ENCODE assay signal across 8 mouse cellular contexts in genomic region chr16:54983759-54984218, GRCm38 (mm10).
A peak's percentile ranks its signal among the peaks of the same experiment; 100 is the strongest.
DNase-seq lines count a peak whose midpoint lies in the region; ATAC-seq and TF ChIP-seq lines count a peak whose summit lies in the region.

No protein-coding gene starts in this region.

- no peak overlapping the region for H3K9ac ChIP-seq in heart, adult 2 months (ENCODE audit: low read depth, low read length)
- no peak overlapping the region for H3K9ac ChIP-seq in embryonic facial prominence, embryonic 15.5 days
- no peak overlapping the region for H3K9ac ChIP-seq in hindbrain, embryonic 11.5 days (ENCODE audit: low read depth, low read length)

- WGBS in heart, adult 2 months = 4% methylated on average over 9 of the region's 9 CpGs
- WGBS in embryonic facial prominence, embryonic 15.5 days = 2% methylated on average over 9 of the region's 9 CpGs
- WGBS in hindbrain, embryonic 11.5 days = 3% methylated on average over 9 of the region's 9 CpGs

- H3K9me3 ChIP-seq in embryonic facial prominence, embryonic 15.5 days (replicated peaks) = no peaks in the 10 kb centered on the region
- no peaks in the 10 kb centered on the region for H3K9me3 ChIP-seq in hindbrain, embryonic 11.5 days (ENCODE audit: control insufficient read depth, low read length)

- no peaks in the 10 kb centered on the region for H3K36me3 ChIP-seq in heart, adult 2 months (ENCODE audit: control insufficient read depth, insufficient read depth, low read length)
- no peaks in the 10 kb centered on the region for H3K36me3 ChIP-seq in embryonic facial prominence, embryonic 15.5 days
- H3K36me3 ChIP-seq in hindbrain, embryonic 11.5 days (ENCODE audit: control insufficient read depth, insufficient read depth, low read length) = no peaks in the 10 kb centered on the region

- 0 out of 2 replicates have a peak, but pooled peaks have one; percentile 17 for TF ChIP-seq EP300 in heart, adult 2 months (IDR thresholded peaks at IDR 0.05; ENCODE audit: insufficient read depth, low read depth, low read length)

- peak overlapping the region; percentile 40 for H3K4me2 ChIP-seq in embryonic facial prominence, embryonic 15.5 days (replicated peaks)
- H3K4me2 ChIP-seq in hindbrain, embryonic 11.5 days (replicated peaks; ENCODE audit: low read depth, low read length) = no peak overlapping the region

- H3K27ac ChIP-seq in heart, adult 2 months = no peak overlapping the region
- no peak overlapping the region for H3K27ac ChIP-seq in embryonic facial prominence, embryonic 15.5 days (replicated peaks)
- H3K27ac ChIP-seq in hindbrain, embryonic 11.5 days (ENCODE audit: low read depth, low read length) = no peak overlapping the region

- intact Hi-C loops in heart, adult 2 months (cut with DNase I) = no loop called here

- peak in 1 of 2 experiments; percentile 20 for DNase-seq in heart, adult 2 months
- DNase-seq in heart, adult 11 months = no peak
- DNase-seq in adrenal gland, postnatal 36 days = peak; percentile 28 to 57
- DNase-seq in hindbrain, embryonic 11.5 days (ENCODE audit: low spot score) = peak; percentile 81
- DNase-seq in layer of hippocampus, postnatal 36 days = peak; percentile 63 to 65
- peak; percentile 28 to 37 for DNase-seq in right cerebral cortex, postnatal 36 days (ENCODE audit: low spot score in 2 of 2)

- no peaks in the 10 kb centered on the region for H3K4me1 ChIP-seq in heart, adult 2 months (ENCODE audit: control insufficient read depth, insufficient read depth, low read length)
- H3K4me1 ChIP-seq in embryonic facial prominence, embryonic 15.5 days = no peaks in the 10 kb centered on the region
- H3K4me1 ChIP-seq in hindbrain, embryonic 11.5 days (replicated peaks; ENCODE audit: control insufficient read depth, insufficient read depth, low read length) = no peaks in the 10 kb centered on the region

- H3K4me3 ChIP-seq in heart, adult 2 months = no peak overlapping the region
- peak overlapping the region; percentile 29 for H3K4me3 ChIP-seq in embryonic facial prominence, embryonic 15.5 days (replicated peaks)
- no peak overlapping the region for H3K4me3 ChIP-seq in hindbrain, embryonic 11.5 days (ENCODE audit: low read depth, low read length)

- ATAC-seq in embryonic facial prominence, embryonic 15.5 days (ENCODE audit: insufficient number of reproducible peaks, low FRiP score, low TSS enrichment, low read depth) = no peak
- ATAC-seq in hindbrain, embryonic 11.5 days (ENCODE audit: low FRiP score) = peak; percentile 84
- ATAC-seq in megakaryocyte, adult 5-6 weeks (ENCODE audit: poor library complexity, severe bottlenecking) = peak; percentile 47; the same call in 1 of the 2 replicates

- H3K27me3 ChIP-seq in heart, adult 2 months (ENCODE audit: control insufficient read depth, insufficient read depth, low read length) = no peaks in the 10 kb centered on the region
- no peaks in the 10 kb centered on the region for H3K27me3 ChIP-seq in embryonic facial prominence, embryonic 15.5 days
- H3K27me3 ChIP-seq in hindbrain, embryonic 11.5 days (ENCODE audit: control insufficient read depth, insufficient read depth, low read length) = no peaks in the 10 kb centered on the region

- no peaks in the 10 kb centered on the region for H3K79me2 ChIP-seq in heart, adult 2 months (replicated peaks; ENCODE audit: control insufficient read depth, insufficient read depth, low read length)

- peak; percentile 75 for TF ChIP-seq CTCF in heart, adult 2 months (IDR thresholded peaks at IDR 0.05)

- TF ChIP-seq POLR2A in heart, adult 2 months (IDR thresholded peaks at IDR 0.05; ENCODE audit: insufficient read depth, low read depth, low read length) = no peak
